Mouse (Mus musculus) cerebellum, adult 2 months (tissue): Measurements from ENCODE around the gene Rtl4. TPM values are rescaled to one million over a fixed set of nuclear protein-coding genes. Genes with fewer than 3 reads are reported as not detected.

Experiments
- DNase-seq, 2 experiments: peaks; one replicate each; pipeline ENCODE4 v3.0.0; 2021
- H3K27ac ChIP-seq: fragments of 200-500 bp; 2 replicates; pipeline ENCODE4 v1.5.1; 2012; ENCODE audit warnings: low read length, control low read depth, inconsistent platforms; ENCODE audit not compliant: insufficient read depth
- H3K27me3 ChIP-seq: fragments of 200-500 bp; 2 replicates; pipeline ENCODE4 v1.6.1; 2012; ENCODE audit warnings: inconsistent platforms, mild to moderate bottlenecking, low read length, moderate library complexity; ENCODE audit not compliant: control insufficient read depth, insufficient read depth
- H3K4me1 ChIP-seq: fragments of 200-500 bp; 2 replicates; pipeline ENCODE4 v1.6.1; 2011; ENCODE audit warnings: low read length; ENCODE audit not compliant: control insufficient read depth, insufficient read depth
- H3K4me3 ChIP-seq: fragments of 200-500 bp; replicated peaks from 2 replicates; pipeline ENCODE3; 2011; ENCODE audit warnings: mild to moderate bottlenecking, low read depth, low read length, control low read depth; ENCODE audit not compliant: insufficient read depth
- CTCF ChIP-seq: fragments of 200-500 bp; IDR thresholded peaks from 2 replicates; pipeline ENCODE4 v1.5.1; 2011; ENCODE audit warnings: low read depth, mild to moderate bottlenecking, control low read depth, low read length, moderate library complexity, borderline replicate concordance; ENCODE audit not compliant: insufficient read depth
- POLR2A ChIP-seq: fragments of 200-500 bp; IDR thresholded peaks from 2 replicates; pipeline ENCODE4 v1.6.1; 2011; ENCODE audit warnings: low read length, control low read depth, borderline replicate concordance; ENCODE audit not compliant: insufficient read depth
- WGBS: fragments of 180-500 bp; shearing (Covaris S2); methylation state at CpG from one replicate; pipeline ENCODE4 v1.1.7; 2018; 5-methylcytosine and 5-hydroxymethylcytosine counted together
- polyA plus RNA-seq: library from polyadenylated mRNA; depleted of rRNA; stranded (reverse); fragments of >200 nt; gene quantifications from 2 replicates; pipeline ENCODE4 v1.2.3, GENCODE M21; 2012; rRNA removed

Gene Rtl4
- polyA plus RNA-seq, result 1.3 TPM in 2 replicates

DNA sequence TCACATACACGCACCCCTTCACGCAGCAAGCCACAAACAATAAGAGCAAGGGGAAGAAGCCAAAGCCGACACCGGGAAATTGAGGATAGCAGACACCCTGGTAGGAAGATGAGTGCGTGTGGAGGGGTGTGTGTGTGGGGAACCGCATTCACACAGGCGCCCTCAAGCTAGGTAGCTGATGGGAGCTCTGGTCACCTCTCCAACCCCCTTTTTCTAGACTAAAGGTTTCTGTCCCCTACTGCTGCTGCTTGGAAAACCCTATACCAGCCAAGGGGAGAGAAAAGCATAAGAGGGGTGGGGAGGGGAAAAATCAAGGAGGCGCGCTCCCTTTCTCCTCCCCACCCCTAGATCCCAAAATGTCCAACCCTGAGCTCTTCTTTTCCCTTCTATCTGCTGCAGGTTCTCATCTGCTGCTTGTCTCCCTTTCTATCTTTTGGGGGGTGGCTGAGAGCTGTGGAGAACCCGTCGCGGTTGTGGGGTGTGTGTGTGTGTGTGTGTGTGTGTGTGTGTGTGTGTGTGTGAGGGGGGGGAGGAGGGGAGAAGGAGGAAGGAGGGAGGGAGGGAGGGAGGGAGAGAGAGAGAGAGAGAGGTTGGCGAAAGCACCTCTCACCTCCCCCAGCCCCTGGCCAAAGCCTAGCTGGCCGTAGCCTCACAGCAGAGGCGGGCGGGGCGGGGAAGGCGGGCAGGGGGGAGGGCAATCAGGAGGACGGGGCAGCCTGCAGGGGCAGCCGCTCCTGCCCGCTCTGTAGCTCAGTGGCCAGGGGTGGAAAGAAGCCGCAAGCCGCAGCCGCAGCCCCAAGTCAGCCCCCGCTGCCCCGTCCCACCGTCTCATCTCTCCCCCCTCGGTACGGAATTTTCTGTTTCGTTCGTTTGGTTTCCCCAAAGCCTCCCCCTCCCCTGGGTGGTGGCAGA, at the start of gene Rtl4:
Rtl4 (plus strand) TSS at position 701 of the 912 bp plus-strand sequence.
- TF ChIP-seq POLR2A (no peak), CTCF (no peak)
- Histone ChIP-seq H3K4me3 (peak within 1 kb of the TSS; percentile 61), H3K27ac (no peak within 1 kb of the TSS), H3K4me1 (no peaks in the 10 kb centered on the region), H3K27me3 (no peaks in the 10 kb centered on the region; the same call in 1 of the 2 replicates)
- DNase-seq, result peak; percentile 6 to 9
- 5% methylated on average over 22 of the region's 31 CpGs for WGBS

DNA sequence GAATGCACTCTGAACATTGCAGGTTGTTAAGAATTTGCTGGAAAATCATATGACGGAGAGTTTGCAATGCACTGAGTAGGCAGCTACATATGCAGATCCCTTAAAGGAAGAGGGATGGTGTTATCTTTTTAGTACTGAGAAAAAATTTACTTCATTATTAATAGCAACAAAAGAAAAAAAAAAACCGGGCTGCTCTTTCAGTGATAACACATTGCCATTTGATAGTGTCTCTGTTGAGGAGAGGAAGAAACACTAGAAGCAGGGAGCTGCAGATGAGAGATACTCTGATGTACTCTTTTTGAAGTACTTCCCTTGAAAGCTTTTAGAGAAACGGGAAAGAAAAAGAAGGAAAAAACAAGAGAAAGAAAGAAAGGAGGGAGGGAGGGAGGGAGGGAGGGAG, 44.0 kb upstream of the Rtl4 start:
- WGBS, result 61% methylated on average over 3 of the region's 3 CpGs
- no peak for DNase-seq
- no peaks in the 10 kb centered on the region for H3K27me3 ChIP-seq
- no peaks in the 10 kb centered on the region for H3K4me1 ChIP-seq
- H3K27ac ChIP-seq, result no peak overlapping the region
- H3K4me3 ChIP-seq, result no peak overlapping the region
- no peak for TF ChIP-seq POLR2A
- no peak for TF ChIP-seq CTCF

DNA sequence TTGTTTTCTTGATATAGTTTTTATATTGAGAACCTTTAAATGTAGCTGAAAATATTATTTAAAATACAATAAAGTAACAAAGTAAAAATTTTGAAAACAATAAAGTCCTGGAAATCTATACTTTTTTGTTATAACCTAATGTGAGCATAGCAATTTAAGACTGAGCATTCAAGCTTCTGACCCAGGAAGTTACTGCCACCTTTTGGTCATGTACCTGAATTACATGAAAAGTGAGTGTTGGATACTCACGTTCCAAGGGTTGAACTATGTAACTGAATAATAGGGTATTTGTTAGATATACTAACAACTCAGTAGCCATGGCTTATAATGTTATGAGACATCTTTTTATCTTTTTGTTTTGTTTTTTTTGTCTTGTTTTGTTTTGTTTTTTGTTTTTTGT, 43.3 kb upstream of the Rtl4 start:
- no peak overlapping the region for H3K27ac ChIP-seq
- H3K4me1 ChIP-seq, result no peaks in the 10 kb centered on the region
- H3K4me3 ChIP-seq, result no peak overlapping the region
- 34% methylated on average over 1 of the region's 1 CpGs for WGBS
- TF ChIP-seq POLR2A, result no peak
- no peaks in the 10 kb centered on the region for H3K27me3 ChIP-seq
- no peak for DNase-seq

DNA sequence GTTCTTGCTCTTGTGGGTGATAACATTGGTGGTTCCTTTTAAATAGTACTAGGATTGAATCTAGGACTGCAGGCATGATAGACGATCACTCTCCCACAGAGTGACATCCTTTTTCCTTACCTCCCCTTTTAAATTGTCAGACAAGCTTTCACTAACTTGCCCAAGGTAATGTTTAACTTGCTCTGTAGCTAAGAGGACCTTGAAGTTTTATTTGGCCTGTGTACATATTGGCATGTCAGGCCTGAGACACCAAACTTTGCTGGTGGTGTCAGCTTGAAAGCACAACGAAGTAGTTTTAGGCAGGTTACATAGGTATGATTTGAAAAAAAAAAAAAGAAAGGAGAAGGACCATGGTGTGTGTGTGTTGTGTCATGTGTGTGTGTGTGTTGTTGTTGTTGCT, 36.5 kb upstream of the Rtl4 start:
- H3K27me3 ChIP-seq, result no peaks in the 10 kb centered on the region
- DNase-seq, result no peak
- H3K4me1 ChIP-seq, result no peaks in the 10 kb centered on the region
- 81% methylated on average over 2 of the region's 2 CpGs for WGBS
- TF ChIP-seq POLR2A (no peak), CTCF (no peak)
- no peak overlapping the region for H3K27ac ChIP-seq
- H3K4me3 ChIP-seq, result no peak overlapping the region

DNA sequence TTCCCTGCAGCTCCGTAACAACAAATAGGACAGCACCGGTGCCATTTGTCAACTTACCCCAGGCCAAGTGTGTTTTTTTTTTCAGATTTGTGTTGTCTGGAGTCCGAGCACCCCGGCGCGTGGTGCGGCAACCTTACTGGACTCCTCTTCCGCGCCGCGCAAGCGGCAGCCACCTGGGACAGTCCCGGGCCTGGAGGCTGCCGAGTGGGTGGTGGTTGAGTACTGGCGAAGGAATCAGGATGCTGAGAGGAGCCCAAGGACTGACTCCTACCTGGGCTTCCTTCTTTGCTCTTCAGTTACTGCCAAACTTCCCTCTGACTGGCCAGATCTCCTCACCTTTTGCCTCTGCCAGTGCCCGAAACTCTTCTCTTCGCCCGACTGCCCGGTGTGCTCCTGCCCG, 965 bp upstream of the Rtl4 start:
- 15% methylated on average over 20 of the region's 20 CpGs for WGBS
- Histone ChIP-seq H3K4me1 (no peaks in the 10 kb centered on the region), H3K4me3 (peak overlapping the region; percentile 48), H3K27me3 (no peaks in the 10 kb centered on the region; the same call in 1 of the 2 replicates), H3K27ac (no peak overlapping the region)
- TF ChIP-seq CTCF (no peak), POLR2A (no peak)
- DNase-seq, result peak in 1 of 2 experiments; percentile 10

DNA sequence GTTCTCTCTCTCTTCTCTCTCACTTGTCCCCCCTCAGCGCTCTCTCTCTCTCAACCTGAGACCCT, 733 bp upstream of the Rtl4 start, which contains the start of gene Trpc5:
Trpc5 (minus strand) TSS at position 39 of the 65 bp plus-strand sequence.
- Histone ChIP-seq H3K27me3 (no peaks in the 10 kb centered on the region; the same call in 1 of the 2 replicates), H3K4me3 (peak within 1 kb of the TSS; percentile 61), H3K4me1 (no peaks in the 10 kb centered on the region), H3K27ac (no peak within 1 kb of the TSS)
- 0% methylated on average over 1 of the region's 1 CpGs for WGBS
- no peak for TF ChIP-seq POLR2A
- no peak for TF ChIP-seq CTCF
- no peak for DNase-seq

DNA sequence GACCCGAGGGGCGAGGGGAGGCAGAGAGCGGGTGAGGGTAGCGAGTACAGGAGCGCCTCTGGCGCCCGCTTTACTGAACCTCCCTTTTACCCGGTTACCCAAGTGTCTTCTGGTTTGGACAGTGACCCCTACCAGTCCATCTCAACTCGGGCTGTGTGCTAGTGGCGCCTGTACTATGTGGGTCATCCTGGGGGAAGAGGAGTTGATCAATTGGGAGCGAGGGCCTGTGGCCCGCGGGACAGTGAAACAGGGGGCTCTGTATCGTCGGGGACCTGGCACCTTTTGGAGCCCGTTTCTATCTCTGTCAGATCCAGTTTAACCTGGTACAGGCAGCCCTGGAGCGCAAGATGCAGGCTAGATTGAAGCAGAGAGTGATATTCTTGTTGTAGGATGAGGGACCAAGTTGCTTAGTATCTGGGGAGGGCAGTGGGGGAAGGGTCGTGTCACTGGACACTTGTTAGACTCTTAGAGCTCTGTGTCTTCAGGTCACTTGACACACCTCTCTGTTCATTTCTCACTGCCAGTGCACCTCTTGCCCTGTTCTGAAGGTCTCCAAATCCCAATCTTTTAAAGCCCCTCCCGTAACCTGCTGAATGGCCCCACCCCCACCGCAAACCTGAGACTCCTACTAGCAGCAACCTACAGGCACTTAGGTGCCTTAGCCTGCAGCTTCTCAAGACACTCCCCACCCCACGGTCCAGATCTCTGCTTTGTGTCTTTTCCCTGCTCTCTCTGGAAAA, 582 bp downstream of the Rtl4 start:
- H3K27me3 ChIP-seq, result no peaks in the 10 kb centered on the region; the same call in 1 of the 2 replicates
- TF ChIP-seq CTCF (no peak), POLR2A (no peak)
- H3K27ac ChIP-seq, result no peak overlapping the region
- H3K4me1 ChIP-seq, result no peaks in the 10 kb centered on the region
- WGBS, result 5% methylated on average over 21 of the region's 21 CpGs
- peak overlapping the region; percentile 61 for H3K4me3 ChIP-seq
- peak; percentile 6 to 11 for DNase-seq

DNA sequence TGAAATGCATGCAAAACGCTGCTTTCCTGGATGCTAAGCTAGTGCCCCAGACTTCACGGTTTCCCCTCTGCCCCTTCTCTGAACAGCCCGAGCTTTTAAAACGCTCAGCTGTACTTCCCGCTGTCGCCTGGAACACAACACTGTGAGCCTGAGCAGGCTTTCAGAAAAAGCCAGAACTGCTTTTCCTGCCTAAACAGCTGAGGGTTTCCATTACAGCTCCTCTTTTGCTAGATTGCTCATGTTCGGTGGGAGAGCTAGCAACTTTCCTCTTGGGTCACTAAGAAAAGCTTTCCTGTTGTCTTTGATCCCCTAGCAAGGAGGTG, 1.1 kb downstream of the Rtl4 start:
- peak in 1 of 2 experiments; percentile 8 for DNase-seq
- Histone ChIP-seq H3K4me3 (peak overlapping the region; percentile 61), H3K27ac (no peak overlapping the region), H3K27me3 (no peaks in the 10 kb centered on the region; the same call in 1 of the 2 replicates), H3K4me1 (no peaks in the 10 kb centered on the region)
- no peak for TF ChIP-seq POLR2A
- no peak for TF ChIP-seq CTCF
- WGBS, result 13% methylated on average over 7 of the region's 7 CpGs
